Mouse (Mus musculus) lung, postnatal 0 days (tissue): ENCODE results near the gene Cic. TPM values are rescaled to one million over a fixed set of nuclear protein-coding genes. Genes with fewer than 3 reads are reported as not detected.
A peak's percentile ranks its signal among the peaks of the same experiment; 100 is the strongest.

Experiments
- ATAC-seq: fragments of 200-750 bp; cut with Nextera tagmentation; 2 replicates; pipeline ENCODE4 v1.8.0; 2017; ENCODE audit warnings: moderate library complexity
- DNase-seq: peaks from one replicate; pipeline ENCODE4 v3.0.0-alpha.2; 2016; ENCODE audit warnings: low spot score
- H3K27ac ChIP-seq: fragments of 300-500 bp; sonication (generic); 2 replicates; pipeline ENCODE4 v1.5.1; 2014; ENCODE audit warnings: antibody characterized with exemption, mild to moderate bottlenecking, low read length, mixed read lengths
- H3K27me3 ChIP-seq: fragments of 300-500 bp; sonication (generic); replicated peaks from 2 replicates; pipeline ENCODE4 v1.6.1; 2014; ENCODE audit warnings: low read length, mixed read lengths; ENCODE audit not compliant: insufficient read depth
- H3K36me3 ChIP-seq: fragments of 300-500 bp; sonication (generic); 2 replicates; pipeline ENCODE4 v1.6.1; 2014; ENCODE audit warnings: low read length, mixed read lengths; ENCODE audit not compliant: insufficient read depth
- H3K4me1 ChIP-seq: fragments of 300-500 bp; sonication (generic); 2 replicates; pipeline ENCODE4 v1.6.1; 2014; ENCODE audit warnings: antibody characterized with exemption, low read depth, low read length, mixed read lengths; ENCODE audit not compliant: insufficient read depth
- H3K4me2 ChIP-seq: fragments of 300-500 bp; sonication (generic); replicated peaks from 2 replicates; pipeline ENCODE4 v1.6.1; 2014; ENCODE audit warnings: low read depth, mild to moderate bottlenecking, low read length, moderate library complexity, mixed read lengths
- H3K4me3 ChIP-seq: fragments of 300-500 bp; sonication (generic); 2 replicates; pipeline ENCODE4 v1.5.1; 2014; ENCODE audit warnings: low read depth, low read length
- H3K9ac ChIP-seq: fragments of 300-500 bp; sonication (generic); replicated peaks from 2 replicates; pipeline ENCODE4 v1.6.1; 2014; ENCODE audit warnings: low read depth, mild to moderate bottlenecking
- H3K9me3 ChIP-seq: fragments of 300-500 bp; sonication (generic); 2 replicates; pipeline ENCODE4 v1.6.1; 2016; ENCODE audit warnings: low read length, mixed read lengths
- CTCF ChIP-seq: IDR thresholded peaks from 2 replicates; pipeline ENCODE4 v1.5.1; 2016; ENCODE audit warnings: antibody characterized with exemption, mild to moderate bottlenecking
- EP300 ChIP-seq: IDR thresholded peaks from 2 replicates; pipeline ENCODE4 v1.6.1; 2016; ENCODE audit warnings: antibody characterized with exemption, mild to moderate bottlenecking, control low read depth
- WGBS: fragments of 180-500 bp; shearing (Covaris S2); extraction: QIAGEN DNeasy Blood & Tissue Kit; methylation state at CpG from one replicate; pipeline ENCODE4 v1.1.7; 2014; 5-methylcytosine and 5-hydroxymethylcytosine counted together
- polyA plus RNA-seq: library from polyadenylated mRNA; unstranded; fragments of >200 nt; fragmentation: Nextera tagmentation; extraction: Ambion mirVana; gene quantifications from 2 replicates; pipeline ENCODE4 v1.2.1, GENCODE M21; 2015

Cic gene
- polyA plus RNA-seq, 1 experiment from 2014 or later: 26.5 TPM

DNA sequence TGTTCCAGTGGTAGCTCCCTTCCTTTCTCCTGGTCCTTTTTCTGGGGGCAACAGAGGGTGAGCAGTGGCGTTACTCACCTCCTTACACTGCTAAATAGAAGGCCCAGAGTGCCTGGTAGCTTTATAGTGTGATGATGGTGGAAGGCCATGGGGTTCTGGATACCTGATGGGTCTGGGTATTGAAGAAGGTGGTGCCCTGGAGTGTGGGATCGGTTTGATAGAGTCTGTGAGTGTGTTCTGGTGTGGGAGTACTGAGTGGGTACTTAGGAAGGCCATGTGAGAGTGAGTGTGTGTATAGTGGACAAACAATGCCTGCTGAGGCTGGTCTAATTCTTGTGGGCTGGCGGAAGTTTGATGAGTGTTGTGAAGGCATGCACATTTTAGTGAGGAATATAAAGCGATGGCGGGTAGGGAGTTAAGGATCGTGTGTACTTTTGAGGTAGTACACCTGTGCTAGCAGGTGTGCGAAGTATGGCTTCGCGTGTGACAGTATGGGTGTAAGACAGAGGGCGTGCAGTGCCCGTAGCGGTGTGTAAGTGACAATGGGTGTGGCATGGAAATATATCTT lies 13.7 kb downstream of the Cic start:
- TF ChIP-seq EP300 (peak; percentile 66), CTCF (peak; percentile 14; the same call in 1 of the 2 replicates)
- ATAC-seq: no peak
- peak; percentile 74 for DNase-seq
- H3K27ac ChIP-seq: peak overlapping the region; percentile 96
- H3K4me2 ChIP-seq: peak overlapping the region; percentile 92
- peak overlapping the region; percentile 80 for H3K4me3 ChIP-seq
- H3K27me3 ChIP-seq: no peaks in the 10 kb centered on the region
- H3K4me1 ChIP-seq: peaks cover 37% of the 10 kb centered on the region; the same call in 1 of the 2 replicates
- 11% methylated on average over 12 of the region's 12 CpGs for WGBS
- no peak overlapping the region for H3K9ac ChIP-seq
- peaks cover 13% of the 10 kb centered on the region for H3K36me3 ChIP-seq
- H3K9me3 ChIP-seq: no peaks in the 10 kb centered on the region

DNA sequence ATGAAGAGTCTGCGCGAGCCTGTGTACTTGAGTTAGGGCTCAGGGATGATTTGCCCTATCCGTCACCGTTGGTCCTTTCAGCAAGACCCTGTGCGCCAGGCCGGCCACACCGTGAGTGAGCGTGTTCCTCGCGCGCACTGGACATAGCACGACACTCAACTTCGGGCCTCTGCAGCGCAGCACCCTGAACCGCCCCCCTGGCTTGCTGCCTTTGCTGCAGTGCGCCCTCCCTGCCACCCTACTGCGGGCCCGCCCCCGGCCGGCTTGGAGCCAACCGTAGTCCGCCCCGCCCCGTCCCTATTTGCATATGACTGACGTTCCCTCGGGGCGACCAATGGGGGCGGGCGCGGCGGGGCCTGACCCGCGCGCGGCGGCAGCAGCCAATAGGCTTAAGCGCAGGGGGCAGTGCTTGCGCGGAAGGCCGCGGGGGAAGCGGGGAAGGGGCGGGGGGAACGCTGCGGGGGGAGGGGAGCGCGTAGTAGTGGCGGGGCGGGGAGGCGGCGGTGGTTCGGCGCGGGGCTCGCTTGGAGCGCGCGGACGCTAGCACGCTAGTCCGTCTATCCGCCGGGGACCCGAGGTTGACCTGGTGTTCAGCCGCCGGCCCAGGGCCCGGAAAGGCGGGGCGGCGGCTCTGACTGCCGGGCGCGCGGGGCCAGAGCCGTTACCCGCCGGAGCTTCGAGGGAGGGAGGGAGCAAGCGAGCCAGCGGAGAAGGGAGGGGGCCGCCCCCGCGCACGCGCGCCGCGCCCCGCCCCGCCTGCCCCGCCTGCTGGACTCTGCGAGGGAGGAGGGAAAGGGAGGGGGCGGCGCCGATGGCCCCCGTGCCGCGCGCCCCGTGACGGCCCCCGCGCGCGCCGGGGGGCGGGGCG lies 14.5 kb downstream of the Cic start:
- 1% methylated on average over 47 of the region's 108 CpGs for WGBS
- H3K4me1 ChIP-seq: peaks cover 37% of the 10 kb centered on the region; the same call in 1 of the 2 replicates
- no peaks in the 10 kb centered on the region for H3K27me3 ChIP-seq
- peak overlapping the region; percentile 80 for H3K4me3 ChIP-seq
- TF ChIP-seq CTCF (peak; percentile 2; the same call in 1 of the 2 replicates), EP300 (no peak; the same call in 1 of the 2 replicates)
- H3K9ac ChIP-seq: peak overlapping the region; percentile 48
- DNase-seq (peak; percentile 98), ATAC-seq (peak; percentile 84)
- peak overlapping the region; percentile 96 for H3K27ac ChIP-seq
- H3K36me3 ChIP-seq: peaks cover 15% of the 10 kb centered on the region
- peak overlapping the region; percentile 92 for H3K4me2 ChIP-seq
- H3K9me3 ChIP-seq: no peaks in the 10 kb centered on the region

DNA sequence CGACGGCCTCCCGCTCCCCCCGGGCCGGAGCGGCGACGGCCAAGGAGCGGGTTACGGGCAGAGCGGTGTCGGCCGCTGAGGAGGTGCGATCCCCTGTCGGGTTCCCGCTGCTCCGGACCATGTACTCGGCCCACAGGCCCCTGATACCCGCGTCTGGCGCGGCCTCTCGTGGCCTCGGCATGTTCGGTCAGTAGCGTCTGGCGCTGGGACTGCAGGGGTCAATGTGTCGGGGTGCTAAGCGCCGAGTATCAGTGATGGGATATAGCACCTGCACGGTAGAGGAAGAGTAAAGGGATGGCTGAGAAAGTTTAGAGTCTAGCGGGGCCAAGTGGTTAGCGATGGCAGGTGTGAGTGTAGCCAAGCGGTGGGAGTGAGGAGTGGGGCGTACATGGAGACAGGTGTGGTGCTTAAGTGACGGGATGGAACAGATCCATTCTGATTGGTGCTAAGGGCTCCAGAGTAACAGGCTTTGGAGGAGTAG lies 15.3 kb downstream of the Cic start:
- H3K27me3 ChIP-seq: no peaks in the 10 kb centered on the region
- ATAC-seq: no peak
- DNase-seq: peak; percentile 57
- no peaks in the 10 kb centered on the region for H3K9me3 ChIP-seq
- under 1% methylated on average over 26 of the region's 36 CpGs for WGBS
- H3K27ac ChIP-seq: peak overlapping the region; percentile 96
- H3K4me1 ChIP-seq: peaks cover 33% of the 10 kb centered on the region; the same call in 1 of the 2 replicates
- H3K36me3 ChIP-seq: peaks cover 22% of the 10 kb centered on the region
- peak overlapping the region; percentile 48 for H3K9ac ChIP-seq
- H3K4me2 ChIP-seq: peak overlapping the region; percentile 91
- TF ChIP-seq EP300 (no peak), CTCF (peak; percentile 46)
- peak overlapping the region; percentile 80 for H3K4me3 ChIP-seq

DNA sequence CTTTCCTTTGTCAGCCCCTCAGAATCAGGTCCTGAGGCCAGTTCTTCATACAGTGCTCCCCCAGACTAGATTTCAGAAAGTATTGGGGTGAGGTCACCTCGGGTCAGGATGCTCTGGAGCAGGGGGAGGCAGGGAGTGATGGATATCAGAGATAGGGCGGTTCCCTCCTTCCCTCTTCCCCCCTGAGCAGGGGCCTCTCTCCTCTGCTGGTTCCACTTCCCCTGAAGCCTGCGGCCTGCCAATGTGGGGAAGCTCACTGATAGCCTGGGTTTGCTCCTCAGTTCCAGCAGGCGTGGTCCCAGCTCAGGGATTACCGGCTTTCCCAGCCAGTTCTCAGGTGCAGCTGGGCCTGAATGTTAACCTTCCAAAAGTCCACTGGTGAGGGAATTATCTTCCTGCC lies 16.1 kb downstream of the Cic start:
- WGBS: 6% methylated on average over 5 of the region's 5 CpGs
- ATAC-seq (no peak), DNase-seq (peak; percentile 50)
- Histone ChIP-seq H3K27ac (peak overlapping the region; percentile 7; the same call in 1 of the 2 replicates), H3K9me3 (no peaks in the 10 kb centered on the region), H3K9ac (no peak overlapping the region), H3K4me3 (peak overlapping the region; percentile 80), H3K36me3 (peaks cover 29% of the 10 kb centered on the region), H3K27me3 (no peaks in the 10 kb centered on the region), H3K4me2 (peak overlapping the region; percentile 91), H3K4me1 (peaks cover 30% of the 10 kb centered on the region; the same call in 1 of the 2 replicates)
- TF ChIP-seq CTCF: no peak
- TF ChIP-seq EP300: no peak

DNA sequence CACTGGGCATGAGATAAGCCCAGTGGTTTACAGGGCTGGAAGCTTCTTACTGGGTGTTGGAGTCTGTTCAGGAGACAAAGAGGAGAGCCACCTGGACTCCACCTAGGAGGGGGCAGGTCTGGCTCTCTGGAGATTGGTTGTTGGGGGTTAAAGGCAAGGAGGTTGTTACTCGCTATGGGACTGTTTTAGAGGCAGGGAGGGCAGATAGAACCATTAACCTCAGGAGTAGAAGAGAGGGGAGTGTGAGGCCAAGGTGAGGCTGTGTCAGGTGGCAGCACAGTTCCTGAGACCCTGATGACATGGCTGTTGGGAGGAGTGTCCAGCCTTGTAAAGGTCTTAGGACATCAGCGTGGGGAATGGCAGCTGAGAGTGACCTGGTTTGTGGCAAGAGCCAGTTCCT lies 16.7 kb downstream of the Cic start:
- Histone ChIP-seq H3K4me2 (peak overlapping the region; percentile 91; the same call in 1 of the 2 replicates), H3K9me3 (no peaks in the 10 kb centered on the region), H3K4me3 (no peak overlapping the region), H3K36me3 (peaks cover 34% of the 10 kb centered on the region), H3K27ac (no peak overlapping the region), H3K4me1 (peaks cover 30% of the 10 kb centered on the region; the same call in 1 of the 2 replicates), H3K9ac (no peak overlapping the region), H3K27me3 (no peaks in the 10 kb centered on the region)
- WGBS: 63% methylated on average over 2 of the region's 2 CpGs
- DNase-seq: no peak
- TF ChIP-seq EP300 (no peak), CTCF (no peak)
- no peak for ATAC-seq

DNA sequence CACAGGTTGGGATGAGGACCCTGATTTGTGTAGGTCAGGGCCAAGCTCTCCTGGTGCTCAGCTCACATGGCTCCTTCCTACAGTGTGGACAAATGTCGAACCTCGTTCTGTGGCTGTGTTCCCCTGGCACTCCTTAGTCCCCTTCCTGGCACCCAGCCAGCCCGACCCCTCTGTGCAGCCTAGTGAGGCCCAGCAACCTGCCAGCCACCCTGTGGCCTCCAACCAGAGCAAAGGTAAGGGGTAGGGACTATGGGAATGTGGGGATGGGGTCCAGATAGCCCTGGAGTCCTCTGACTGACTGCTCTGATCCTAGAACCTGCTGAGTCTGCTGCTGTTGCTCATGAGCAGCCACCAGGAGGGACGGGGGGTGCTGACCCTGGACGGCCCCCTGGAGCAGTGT lies 17.3 kb downstream of the Cic start:
- H3K9ac ChIP-seq: no peak overlapping the region
- peaks cover 40% of the 10 kb centered on the region for H3K36me3 ChIP-seq
- DNase-seq (no peak), ATAC-seq (no peak)
- WGBS: 45% methylated on average over 5 of the region's 5 CpGs
- no peak for TF ChIP-seq EP300
- TF ChIP-seq CTCF: no peak
- H3K27ac ChIP-seq: no peak overlapping the region
- no peaks in the 10 kb centered on the region for H3K27me3 ChIP-seq
- H3K4me2 ChIP-seq: no peak overlapping the region
- no peak overlapping the region for H3K4me3 ChIP-seq
- H3K9me3 ChIP-seq: no peaks in the 10 kb centered on the region
- peaks cover 28% of the 10 kb centered on the region; the same call in 1 of the 2 replicates for H3K4me1 ChIP-seq
